Mouse (Mus musculus) myocyte (in vitro differentiated cells): ENCODE measurements around the gene Mmrn2.

Source experiments
- E2F4 ChIP-seq: IDR thresholded peaks from one replicate; pipeline ENCODE4 v1.6.1; 2011; ENCODE audit warnings: mild to moderate bottlenecking, control low read depth, moderate library complexity; ENCODE audit not compliant: insufficient read depth
- MAX ChIP-seq: IDR thresholded peaks from one replicate; pipeline ENCODE4 v1.6.1; 2011; ENCODE audit warnings: low read depth, mild to moderate bottlenecking, control low read depth
- MYOG ChIP-seq, 3 experiments: IDR thresholded peaks; one replicate each; pipeline ENCODE4 v1.6.1; 2011; ENCODE audit warnings: control low read depth in 2 of 3, low read depth in 2 of 3, mild to moderate bottlenecking in 2 of 3; ENCODE audit not compliant: insufficient read length in 2 of 3, control insufficient read depth in 1 of 3, insufficient read depth in 1 of 3
- POLR2A ChIP-seq: IDR thresholded peaks from one replicate; pipeline ENCODE4 v1.6.1; 2011; ENCODE audit warnings: low read depth, mild to moderate bottlenecking, control low read depth, moderate library complexity; ENCODE audit not compliant: insufficient read length
- POLR2AphosphoS2 ChIP-seq: IDR thresholded peaks from one replicate; pipeline ENCODE4 v1.6.1; 2011; ENCODE audit warnings: low read depth, control low read depth; ENCODE audit not compliant: insufficient read length
- SRF ChIP-seq: IDR thresholded peaks from one replicate; pipeline ENCODE4 v1.6.1; 2011; ENCODE audit warnings: low read depth; ENCODE audit not compliant: control insufficient read depth, insufficient read length
- TCF12 ChIP-seq: IDR thresholded peaks from one replicate; pipeline ENCODE4 v1.6.1; 2011; ENCODE audit warnings: mild to moderate bottlenecking, control low read depth; ENCODE audit not compliant: poor library complexity, insufficient read depth, severe bottlenecking

DNA sequence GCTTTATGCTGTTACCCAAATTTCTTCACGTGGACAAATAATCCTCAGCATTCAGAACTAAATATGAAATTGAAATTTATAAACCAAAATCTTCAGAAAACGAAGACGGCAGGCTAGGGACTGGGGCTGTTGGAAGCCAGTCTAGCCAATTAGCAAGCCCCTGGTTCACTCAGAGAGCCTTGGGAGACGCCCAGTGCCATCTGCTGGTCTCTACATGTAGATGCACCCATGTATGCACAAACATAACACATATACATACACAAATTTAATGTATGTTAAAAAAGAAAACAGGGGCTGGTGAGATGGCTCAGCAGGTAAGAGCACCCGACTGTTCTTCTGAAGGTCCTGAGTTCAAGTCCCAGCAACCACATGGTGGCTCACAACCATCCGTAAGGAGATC, 71.4 kb downstream of the Mmrn2 start:
- TF ChIP-seq TCF12 (no peak), POLR2A (no peak), POLR2AphosphoS2 (no peak), SRF (no peak), E2F4 (no peak), MYOG (IDR thresholded peaks at IDR 0.05; ENCODE audit: control insufficient read depth in 1 of 3, insufficient read depth in 1 of 3, insufficient read length in 2 of 3, low read depth in 2 of 3) (no peak), MAX (no peak)
